Mouse (Mus musculus) ES-E14 (cell line): ENCODE data around the gene Chchd4. TPM values are rescaled to one million over a fixed set of nuclear protein-coding genes. Genes with fewer than 3 reads are reported as not detected.
"Not testable (repeated sequence)": the region's sequence is repeated elsewhere in the genome, so short reads cannot be mapped to it uniquely, and the experiment has no call there.

Experiments
- DNase-seq: peaks from one replicate; pipeline ENCODE4 v3.0.0-alpha.2; 2013; ENCODE audit warnings: low read depth, low spot score
- H3K27ac ChIP-seq: 2 replicates; pipeline ENCODE4 v1.5.1; 2012; ENCODE audit warnings: low read depth, mild to moderate bottlenecking, low read length, moderate library complexity, mixed read lengths; ENCODE audit not compliant: poor library complexity, insufficient read depth, severe bottlenecking
- H3K36me3 ChIP-seq: 2 replicates; pipeline ENCODE4 v1.6.1; 2012; ENCODE audit warnings: mild to moderate bottlenecking, low read length, moderate library complexity, mixed read lengths; ENCODE audit not compliant: control insufficient read depth, poor library complexity, insufficient read depth, severe bottlenecking
- H3K4me1 ChIP-seq, 2 experiments: fragments of 150-350 bp in 1 of 2; sonication (generic) in 1 of 2; 2 replicates each; pipeline ENCODE4 v1.6.1; 2012; ENCODE audit warnings: low read length in 2 of 2, mild to moderate bottlenecking in 1 of 2, mixed read lengths in 1 of 2; ENCODE audit not compliant: control insufficient read depth in 2 of 2, insufficient read depth in 2 of 2, poor library complexity in 1 of 2
- H3K4me3 ChIP-seq, 2 experiments: fragments of 150-350 bp in 1 of 2; sonication (generic) in 1 of 2; 2 replicates each; pipeline ENCODE4 v1.5.1; 2012; ENCODE audit warnings: low read length in 2 of 2, low read depth in 1 of 2, mild to moderate bottlenecking in 1 of 2, mixed read lengths in 1 of 2; ENCODE audit not compliant: insufficient read depth in 1 of 2, poor library complexity in 1 of 2, severe bottlenecking in 1 of 2
- H3K9ac ChIP-seq: 2 replicates; pipeline ENCODE4 v1.6.1; 2012; ENCODE audit warnings: low read depth, mild to moderate bottlenecking, low read length, mixed read lengths; ENCODE audit not compliant: poor library complexity, insufficient read depth, severe bottlenecking
- H3K9me3 ChIP-seq: fragments of 150-350 bp; sonication (generic); 2 replicates; pipeline ENCODE4 v1.6.1; 2012; ENCODE audit warnings: low read depth, mild to moderate bottlenecking, low read length; ENCODE audit not compliant: control insufficient read depth, insufficient read depth
- CHD2 ChIP-seq: IDR thresholded peaks from 2 replicates; pipeline ENCODE4 v1.6.1; 2014; ENCODE audit warnings: mild to moderate bottlenecking, low read depth, low read length, inconsistent platforms
- HCFC1 ChIP-seq: IDR thresholded peaks from 2 replicates; pipeline ENCODE4 v1.6.1; 2012; ENCODE audit warnings: low read length, inconsistent platforms, borderline replicate concordance; ENCODE audit not compliant: insufficient read depth
- MAFK ChIP-seq: IDR thresholded peaks from 2 replicates; pipeline ENCODE4 v1.6.1; 2014; ENCODE audit warnings: mild to moderate bottlenecking, low read depth, low read length, inconsistent platforms; ENCODE audit not compliant: insufficient read depth
- ZC3H11A ChIP-seq: IDR thresholded peaks from 2 replicates; pipeline ENCODE4 v1.6.1; 2012; ENCODE audit warnings: low read depth, mild to moderate bottlenecking, inconsistent platforms, low read length, borderline replicate concordance
- ZNF384 ChIP-seq: IDR thresholded peaks from 2 replicates; pipeline ENCODE4 v1.6.1; 2012; ENCODE audit warnings: low read depth, low read length, inconsistent platforms
- in situ Hi-C, 2 experiments: fragments of 600-800 bp; cut with MboI; formaldehyde crosslinking; loops; one replicate each; pipeline ENCODE4 v1.15.1; 2025; ENCODE audit warnings: low sequenced_read_pairs in 2 of 2, inconsistent platforms in 1 of 2; ENCODE audit not compliant: unreplicated experiment in 2 of 2
- total RNA-seq: library from RNA; depleted of rRNA; stranded (reverse); fragments of 300-350 nt; gene quantifications from 2 replicates; pipeline ENCODE4 v1.2.3, GENCODE M21; 2012

Gene Chchd4
- total RNA-seq, 1 experiment: 30.2 TPM

DNA sequence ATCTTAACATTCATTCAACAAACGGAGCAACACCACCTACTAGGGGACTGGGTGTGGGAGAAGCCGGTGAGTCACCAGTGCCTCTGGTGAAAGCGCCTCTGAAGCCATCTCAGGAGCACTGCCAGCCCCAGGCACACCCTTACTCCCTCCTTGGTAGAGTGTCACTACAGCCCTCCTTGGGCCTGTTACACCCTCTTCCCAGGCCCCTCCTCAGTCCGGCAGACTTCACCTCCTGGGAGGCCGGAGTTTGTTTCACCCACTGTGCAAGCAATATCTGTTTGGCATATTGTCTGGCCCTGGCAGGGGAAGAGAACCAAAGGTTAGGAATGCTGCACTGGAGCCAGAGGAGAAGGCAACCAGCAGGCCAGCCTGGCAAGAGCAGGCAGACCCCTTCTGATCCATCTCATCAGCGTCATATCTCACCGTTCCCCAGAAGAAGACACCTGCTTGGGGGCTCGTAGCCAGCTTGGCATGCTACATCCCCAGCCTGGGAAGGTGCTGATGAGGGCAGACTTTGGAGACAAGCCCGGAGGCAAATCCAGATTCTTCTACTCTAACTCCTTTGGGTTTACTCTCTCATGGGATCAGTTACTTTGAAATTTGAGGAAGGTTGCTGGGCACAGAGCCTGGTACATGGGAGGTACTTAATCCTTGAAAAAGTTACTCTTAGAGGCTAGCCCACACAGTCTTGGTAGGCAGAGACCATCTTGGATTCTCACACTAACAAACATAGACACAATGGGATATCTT lies 1.3 kb upstream of the Chchd4 start:
- Histone ChIP-seq H3K9me3 (no peaks in the 10 kb centered on the region), H3K27ac (no peak overlapping the region), H3K4me3 (peak overlapping the region; percentile 83 to 89; a peak in 3 of 4 replicates), H3K4me1 (peaks cover 2 to 12% of the 10 kb centered on the region in 2 experiments; a peak in 2 of 4 replicates), H3K9ac (no peak overlapping the region), H3K36me3 (peaks cover 26% of the 10 kb centered on the region)
- in situ Hi-C loops: no loop called here
- DNase-seq: no peak
- TF ChIP-seq CHD2 (no peak), MAFK (no peak), ZNF384 (no peak), ZC3H11A (no peak), HCFC1 (no peak)

DNA sequence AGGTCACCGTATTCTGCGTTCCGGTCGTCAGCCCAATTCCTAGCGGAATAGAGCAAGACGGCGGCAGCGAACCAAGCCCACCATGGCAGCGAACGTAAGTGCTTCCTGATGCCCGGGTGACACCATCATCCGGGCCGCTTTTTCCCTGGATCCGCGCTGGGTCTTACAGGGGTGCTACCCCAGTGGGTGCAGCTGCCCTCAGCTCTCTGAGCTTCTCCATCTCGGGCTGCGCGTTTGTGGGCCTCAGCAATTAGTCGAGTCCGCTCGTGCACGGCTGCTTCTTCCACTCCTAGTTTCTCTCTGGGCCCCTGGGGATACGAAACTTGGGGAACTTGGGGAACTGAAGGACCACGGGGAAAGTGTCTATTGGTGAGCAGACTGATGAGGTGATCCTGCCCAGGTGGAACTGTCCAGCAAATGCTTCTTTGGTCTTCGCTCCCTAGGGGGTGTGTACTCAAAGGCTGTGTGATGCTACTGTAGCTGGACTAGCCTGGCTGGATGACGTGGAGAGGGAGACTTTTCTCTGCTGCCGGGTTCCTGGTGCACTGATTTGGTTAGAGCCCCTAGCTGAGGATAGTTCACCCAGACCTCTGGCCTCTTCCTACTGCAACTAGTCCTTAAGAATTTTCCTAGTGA lies 577 bp upstream of the Chchd4 start:
- peak overlapping the region; percentile 72 for H3K9ac ChIP-seq
- TF ChIP-seq CHD2 (no peak), HCFC1 (no peak), ZNF384 (no peak), MAFK (no peak)
- H3K27ac ChIP-seq: no peak overlapping the region
- peaks cover 23% of the 10 kb centered on the region for H3K36me3 ChIP-seq
- in situ Hi-C loops: no loop called here
- peak overlapping the region; percentile 83 to 89 for H3K4me3 ChIP-seq
- no peaks in the 10 kb centered on the region for H3K9me3 ChIP-seq
- H3K4me1 ChIP-seq: peaks cover 2 to 16% of the 10 kb centered on the region in 2 experiments; a peak in 2 of 4 replicates
- no peak for DNase-seq

DNA sequence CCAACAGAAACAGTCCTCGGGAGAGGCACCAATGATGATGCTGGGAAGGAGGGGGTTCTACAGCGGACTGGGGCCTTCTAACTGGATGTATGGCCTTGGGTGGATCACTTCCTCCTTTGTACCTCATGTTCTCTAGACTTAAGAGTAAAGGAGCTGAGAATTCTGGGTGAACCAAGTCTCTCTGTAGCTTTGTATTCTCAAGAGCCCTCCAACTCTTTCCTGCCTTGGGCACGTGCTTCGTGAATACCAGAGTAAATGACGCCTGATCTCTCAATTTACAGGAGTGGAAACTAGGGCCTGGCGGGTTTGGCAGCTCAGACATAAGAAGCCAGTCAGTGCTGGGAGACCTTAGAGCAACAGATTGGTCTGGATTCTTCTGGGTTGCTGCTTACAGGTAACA lies 1.0 kb downstream of the Chchd4 start:
- in situ Hi-C loops: no loop called here
- no peak overlapping the region; the same call in 1 of the 2 replicates for H3K27ac ChIP-seq
- H3K9ac ChIP-seq: peak overlapping the region; percentile 76
- H3K4me3 ChIP-seq: peak overlapping the region; percentile 80 to 81
- no peaks in the 10 kb centered on the region for H3K9me3 ChIP-seq
- H3K4me1 ChIP-seq: peaks cover 8 to 30% of the 10 kb centered on the region in 2 experiments; a peak in 3 of 4 replicates
- TF ChIP-seq HCFC1: no peak
- TF ChIP-seq CHD2: no peak
- TF ChIP-seq ZNF384: no peak
- TF ChIP-seq MAFK: no peak
- TF ChIP-seq ZC3H11A: no peak
- no peak for DNase-seq
- H3K36me3 ChIP-seq: peaks cover 18% of the 10 kb centered on the region

DNA sequence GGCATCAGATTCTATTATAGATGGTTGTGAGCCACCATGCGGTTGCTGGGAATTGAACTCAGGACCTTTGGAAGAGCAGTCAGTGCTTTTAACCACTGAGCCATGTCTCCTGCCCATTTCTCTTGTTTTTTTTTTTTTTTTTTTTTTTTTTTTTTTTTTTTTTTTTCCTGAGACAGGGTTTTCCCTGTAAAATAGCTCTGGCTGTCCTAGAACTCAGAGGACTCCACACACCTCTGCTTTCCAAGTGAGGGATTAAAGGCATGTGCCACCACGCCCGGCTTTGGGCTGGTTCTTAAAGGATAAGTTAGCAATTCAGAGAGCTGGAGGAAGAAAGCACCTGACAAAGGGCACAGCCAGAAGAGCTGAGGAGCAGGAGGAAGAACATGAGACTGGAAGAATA lies 1.9 kb downstream of the Chchd4 start:
- DNase-seq, H3K9me3 ChIP-seq, in situ Hi-C loops, H3K27ac ChIP-seq: not testable (repeated sequence)
- H3K4me3 ChIP-seq: peak overlapping the region in 1 of 2 experiments; percentile 80; a peak in 2 of 4 replicates
- TF ChIP-seq ZNF384: peak; percentile 89; the same call in 1 of the 2 replicates
- peaks cover 9 to 27% of the 10 kb centered on the region in 2 experiments; a peak in 3 of 4 replicates for H3K4me1 ChIP-seq
- H3K9ac ChIP-seq: peak overlapping the region; percentile 76
- H3K36me3 ChIP-seq: peaks cover 25% of the 10 kb centered on the region
